Mouse (Mus musculus): ENCODE data around the gene Tmem212.

DNA sequence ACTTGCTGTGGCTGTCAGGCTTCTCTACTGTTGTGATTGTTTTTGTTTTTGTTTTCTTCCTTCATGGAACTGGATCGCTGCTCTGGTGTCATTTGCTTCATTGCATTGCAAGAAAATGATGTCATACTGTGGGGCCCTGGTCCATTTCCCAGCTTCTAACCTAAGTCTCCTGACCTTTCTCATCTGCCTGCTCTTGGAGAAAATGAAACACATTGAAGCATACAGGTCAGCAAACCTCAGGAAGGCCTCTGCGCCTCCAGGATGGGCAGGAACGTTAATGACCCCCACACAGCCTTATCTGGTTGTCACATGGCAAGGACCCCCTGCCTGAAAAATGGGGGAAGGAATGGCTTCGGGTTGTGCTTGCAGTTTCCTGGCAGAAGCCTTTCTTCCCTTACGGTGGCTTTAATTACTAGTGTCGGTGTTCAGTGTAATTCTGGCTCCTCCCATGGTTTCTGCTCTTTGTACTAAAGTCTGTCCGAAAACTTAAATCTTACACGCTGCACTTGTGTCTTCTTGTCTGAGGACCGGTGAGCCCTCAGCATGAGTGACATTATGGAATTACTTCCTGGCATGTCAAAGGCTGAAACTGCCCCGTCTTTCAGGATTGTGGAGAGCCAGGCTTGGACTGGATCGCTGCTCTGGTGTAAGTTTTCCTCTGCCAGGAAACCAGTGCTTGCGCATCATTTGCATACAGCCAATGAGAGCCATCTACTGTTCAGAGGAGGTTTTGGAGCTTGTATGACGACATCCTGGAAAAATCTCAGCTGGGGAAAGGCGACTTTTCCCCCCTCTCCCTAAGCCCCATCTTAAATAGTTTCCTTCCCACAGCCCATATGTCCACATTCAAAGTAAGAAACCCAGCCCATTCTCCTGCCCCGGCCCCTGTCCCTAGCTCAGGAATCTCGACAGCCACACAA is 33.1 kb downstream of the Tmem212 start:
- TF ChIP-seq GATA1 (IDR thresholded peaks at IDR 0.05; ENCODE audit: borderline replicate concordance, low read length) (no peak), FLI1 (IDR thresholded peaks at IDR 0.05; ENCODE audit: low read length) (no peak)

Measured in megakaryocyte, embryonic 14.5 days (primary cell).